Comparison of ENCODE assay signal across 8 mouse cellular contexts in the genomic region with DNA sequence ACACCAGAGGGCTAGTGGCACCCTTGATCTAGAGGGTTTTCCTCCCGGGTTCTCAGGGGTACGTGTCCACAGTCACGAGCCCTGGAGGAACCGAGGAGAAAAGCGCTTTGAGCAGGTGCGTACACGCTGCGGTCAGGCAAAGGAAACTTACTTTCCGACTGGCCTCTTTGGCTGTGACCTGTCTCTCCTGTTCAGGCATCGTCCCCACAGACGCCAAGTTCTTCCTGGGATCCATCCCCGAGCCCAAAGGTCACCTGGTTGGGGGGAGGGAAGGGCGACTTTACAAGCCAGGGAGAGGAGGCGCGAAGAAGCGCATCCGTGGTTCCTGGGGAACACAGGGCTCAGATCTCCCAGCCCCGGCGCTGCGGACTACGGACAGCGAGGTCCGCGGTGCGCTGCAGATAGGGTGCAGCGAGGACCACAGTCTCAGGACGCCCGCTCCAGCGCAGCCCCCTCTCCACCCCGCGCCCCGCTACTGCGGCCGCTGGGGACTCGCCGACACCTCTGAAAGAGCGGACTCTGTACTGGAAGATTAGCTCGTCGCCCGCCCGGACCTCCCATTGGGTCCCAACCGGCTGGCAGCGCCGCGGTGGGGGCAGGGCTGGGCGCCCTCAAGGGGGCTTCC. TPM values are rescaled to one million over a fixed set of nuclear protein-coding genes. Genes with fewer than 3 reads are reported as not detected.
DNase-seq lines count a peak whose midpoint lies in the region; ATAC-seq and TF ChIP-seq lines count a peak whose summit lies in the region.

A gene (minus strand): TSS at position 485 of the 625 bp plus-strand sequence.

- in situ Hi-C loops in Patski (cut with MboI; ENCODE audit: low pct_unique_long_range_greater_than_20kb) = loop anchor here (5.0 kb wide), 1 partner anchor 112 kb away; no protein-coding TSS in a partner anchor

- peaks cover 15% of the 10 kb centered on the region for H3K4me1 ChIP-seq in liver, adult 2 months (ENCODE audit: control insufficient read depth, insufficient read depth, low read length)
- H3K4me1 ChIP-seq in forebrain, embryonic 12.5 days = peaks cover 7% of the 10 kb centered on the region; the same call in 1 of the 2 replicates
- peaks cover 15% of the 10 kb centered on the region for H3K4me1 ChIP-seq in megakaryocyte, embryonic 14.5 days

- peak; percentile 65 for TF ChIP-seq POLR2A in liver, adult 2 months (IDR thresholded peaks at IDR 0.05; ENCODE audit: extremely low read depth, insufficient read depth, low read length)

- peak within 1 kb of the TSS; percentile 76 for H3K9ac ChIP-seq in liver, adult 2 months (ENCODE audit: low read depth, low read length)
- peak within 1 kb of the TSS; percentile 63 for H3K9ac ChIP-seq in forebrain, embryonic 12.5 days

- H3K4me2 ChIP-seq in forebrain, embryonic 12.5 days = peak within 1 kb of the TSS; percentile 85

- CTCF ChIA-PET in Patski (lab: Charles Lee) = interaction anchor here (0.9 to 1.4 kb wide), 2 partner anchors 66 to 106 kb away, joined by 3 to 4 read pairs; a partner anchor contains a TSS

- H3K27ac ChIP-seq in liver, adult 2 months (replicated peaks; ENCODE audit: insufficient read depth, low read depth, low read length) = peak within 1 kb of the TSS; percentile 92
- no peak within 1 kb of the TSS for H3K27ac ChIP-seq in forebrain, embryonic 12.5 days

- peaks cover 18% of the 10 kb centered on the region for H3K36me3 ChIP-seq in liver, adult 2 months (ENCODE audit: control insufficient read depth, insufficient read depth, low read length)
- H3K36me3 ChIP-seq in forebrain, embryonic 12.5 days (replicated peaks) = peaks cover 21% of the 10 kb centered on the region
- peaks cover 31% of the 10 kb centered on the region for H3K36me3 ChIP-seq in megakaryocyte, embryonic 14.5 days (replicated peaks; ENCODE audit: low read length)

- peak; percentile 55 for ATAC-seq in Patski
- peak; percentile 93 for ATAC-seq in forebrain, embryonic 12.5 days (ENCODE audit: low FRiP score)

- H3K9me3 ChIP-seq in forebrain, embryonic 12.5 days = no peaks in the 10 kb centered on the region
- H3K9me3 ChIP-seq in megakaryocyte, embryonic 14.5 days = peaks cover under 1% of the 10 kb centered on the region

- DNase-seq in liver, adult 2 months (ENCODE audit: extremely low read depth, low read depth, low spot score) = peak; percentile 94
- DNase-seq in liver (no peak), Patski (ENCODE audit: low read depth, low spot score) (no peak)
- DNase-seq in kidney, adult 9 months = peak; percentile 83
- DNase-seq in layer of hippocampus, postnatal 10 days (ENCODE audit: low spot score in 2 of 2) = no peak
- DNase-seq in adrenal gland, adult 8-10 months = no peak

- H3K27me3 ChIP-seq in liver, adult 2 months (ENCODE audit: control insufficient read depth, insufficient read depth, low read length) = no peaks in the 10 kb centered on the region
- peaks cover 33% of the 10 kb centered on the region for H3K27me3 ChIP-seq in Patski
- H3K27me3 ChIP-seq in forebrain, embryonic 12.5 days = peaks cover 13% of the 10 kb centered on the region
- H3K27me3 ChIP-seq in megakaryocyte, embryonic 14.5 days (replicated peaks) = peaks cover 44% of the 10 kb centered on the region

- peak within 1 kb of the TSS; percentile 79 for H3K4me3 ChIP-seq in liver, adult 2 months (ENCODE audit: insufficient read depth, low read depth, low read length)
- peak within 1 kb of the TSS; percentile 66 for H3K4me3 ChIP-seq in forebrain, embryonic 12.5 days (replicated peaks)
- peak within 1 kb of the TSS; percentile 91 for H3K4me3 ChIP-seq in megakaryocyte, embryonic 14.5 days (replicated peaks)

- WGBS in liver, adult 2 months = under 1% methylated on average over 45 of the region's 46 CpGs
- WGBS in forebrain, embryonic 12.5 days = under 1% methylated on average over 41 of the region's 46 CpGs

- no peak for TF ChIP-seq CTCF in liver, adult 2 months (IDR thresholded peaks at IDR 0.05; ENCODE audit: low read depth, low read length)
- no peak for TF ChIP-seq CTCF in Patski (IDR thresholded peaks at IDR 0.05)

- POLR2A ChIA-PET in Patski (lab: Charles Lee) = no interaction called here

- H3K79me2 ChIP-seq in liver, adult 2 months (ENCODE audit: control insufficient read depth, insufficient read depth, low read length) = peaks cover 9% of the 10 kb centered on the region; the same call in 1 of the 2 replicates

RNA-seq across cellular contexts. Expression of the gene that starts here (rescaled TPM):
- 9.8 and 14.5 TPM in 2 replicates for total RNA-seq in liver, adult 2 months (2014; rRNA removed)
- polyA plus RNA-seq in liver, adult 2 months (2012; rRNA removed) = 10.7 and 12.5 TPM in 2 replicates
- 0.32 TPM for polyA plus RNA-seq in Patski (2021)
- 2.3 and 2.6 TPM in 2 replicates for polyA plus RNA-seq in forebrain, embryonic 12.5 days (2016; fragmentation: Nextera tagmentation; extraction: Ambion mirVana)
- polyA plus RNA-seq in megakaryocyte, embryonic 14.5 days (2012; ENCODE audit: insufficient read depth, low replicate concordance) = 0.08 TPM in 1 of 2 replicates, not detected in the other
- 1 to 10 TPM; 3.7 to 4.2 TPM for total RNA-seq in layer of hippocampus, postnatal 10 days (2021)
- total RNA-seq in adrenal gland, adult 8-10 months (2022) = 1 to 10 TPM in 3 of 4 experiments, under 1 TPM in 1; 0.96 to 3.2 (median 1.6) TPM

Comparison
In these comparisons a context has a peak if more than half of its experiments do, and no peak if none do; other contexts are left out.
1. DNase-seq: peak in liver, adult 2 months (single experiment) and kidney, adult 9 months (single experiment); none in liver (single experiment), Patski (single experiment), layer of hippocampus, postnatal 10 days (0 of 2) and adrenal gland, adult 8-10 months (single experiment).
2. Peak in ATAC-seq in Patski; RNA of the gene not detected or under 1 TPM.
3. Peak in every context shown above with its lines, with median percentiles within 50 percentile points of each other: H3K4me3 ChIP-seq.